Mouse (Mus musculus) gastrocnemius, postnatal 10 days (tissue): ENCODE results near the gene Cps1. TPM values are rescaled to one million over a fixed set of nuclear protein-coding genes. Genes with fewer than 3 reads are reported as not detected.
A peak's percentile ranks its signal among the peaks of the same experiment; 100 is the strongest.

Experiments used
- DNase-seq: peaks from one replicate; pipeline ENCODE4 v3.0.0; 2021; ENCODE audit warnings: mixed read lengths
- long read RNA-seq, 2 experiments: library from polyadenylated mRNA; stranded (forward); transcript quantifications; one replicate each; pipeline ENCODE4 v2.0.0; 2021
- total RNA-seq, 2 experiments: library from RNA; stranded (reverse); gene quantifications; 2 replicates each; pipeline ENCODE4 v1.2.3; 2021

Cps1 gene
- under 1 TPM; 0.20 to 0.21 TPM for total RNA-seq
- long read RNA-seq, experiment 1 = 0 reads
- long read RNA-seq, experiment 2 = 0 reads

DNA sequence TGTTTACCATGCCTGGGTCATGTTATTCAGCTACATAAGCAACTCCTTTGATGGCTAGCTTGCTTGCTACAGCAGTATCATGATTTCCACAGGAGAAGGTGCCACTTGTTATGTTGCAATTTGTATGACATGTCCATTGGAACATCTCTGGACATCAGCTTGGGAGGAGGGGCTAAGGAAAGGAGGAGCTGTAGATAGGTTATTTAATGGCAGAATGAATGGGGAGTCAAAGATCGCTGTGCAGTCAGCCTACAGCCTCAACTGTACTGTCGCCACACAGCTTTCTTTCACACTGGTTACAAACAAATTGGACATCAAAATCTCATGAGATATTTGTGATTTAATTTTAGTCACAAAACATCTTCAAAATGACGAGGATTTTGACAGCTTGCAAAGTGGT is at the start of gene Cps1:
Gene Cps1, plus strand, starts transcription at position 230 of the 400 bp plus-strand sequence.
- DNase-seq = no peak

DNA sequence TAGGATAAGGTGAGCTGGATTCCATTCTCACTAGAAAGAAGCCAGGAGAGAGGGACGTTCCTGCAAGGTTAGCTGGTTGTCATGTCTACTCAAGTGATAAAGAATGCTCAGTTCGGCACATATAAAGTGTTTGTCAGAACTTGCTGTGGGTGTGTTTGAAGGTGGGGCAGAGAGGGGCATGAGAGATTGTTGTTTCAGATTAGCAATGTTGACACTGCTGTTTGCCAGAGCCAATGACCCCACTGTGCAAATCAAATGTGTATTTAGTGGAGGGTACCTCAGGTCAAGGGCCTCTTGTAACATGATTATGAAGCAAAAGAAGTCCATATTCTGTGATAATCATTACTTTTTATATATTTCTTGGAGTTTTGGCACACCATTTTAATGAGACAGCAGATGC is 45.1 kb upstream of the Cps1 start:
- no peak for DNase-seq

DNA sequence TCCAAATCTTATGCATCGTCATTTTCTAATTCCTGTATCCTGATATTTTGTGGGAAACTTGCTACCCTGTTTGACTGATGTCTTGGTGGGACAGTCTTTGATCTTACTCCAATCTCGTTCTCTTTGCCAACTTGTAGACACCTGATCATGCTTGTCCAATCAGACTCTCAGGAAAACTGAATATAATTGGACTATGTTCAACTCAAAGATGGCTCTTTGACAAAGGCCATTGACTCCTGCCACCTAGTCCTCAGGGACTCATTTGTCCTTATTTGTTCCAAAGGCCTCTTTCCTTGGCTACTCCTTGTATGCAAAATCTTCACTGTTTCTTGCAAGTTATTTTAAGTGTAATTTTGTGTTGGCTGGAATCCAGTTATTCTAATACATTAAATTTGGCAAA is 44.2 kb upstream of the Cps1 start:
- no peak for DNase-seq

DNA sequence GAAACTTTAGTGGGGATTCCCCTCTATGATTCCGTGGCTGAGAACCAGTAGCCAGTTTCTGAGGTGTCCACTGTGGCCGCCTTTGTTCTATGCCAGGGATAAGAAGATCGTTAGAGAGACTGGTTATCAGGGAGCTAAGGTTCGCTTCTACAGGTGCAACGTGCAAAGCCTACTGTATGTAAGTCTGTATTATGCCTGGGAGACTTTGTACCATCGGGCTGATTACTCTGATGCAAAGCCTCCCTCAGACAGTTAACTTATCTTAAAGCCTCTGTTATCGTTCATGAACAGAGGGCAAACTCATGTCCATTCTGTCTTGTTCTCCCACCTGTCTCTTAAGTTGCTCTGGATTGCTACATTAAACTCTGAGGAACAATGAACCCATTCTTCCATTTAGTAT is 43.7 kb upstream of the Cps1 start:
- DNase-seq = no peak

DNA sequence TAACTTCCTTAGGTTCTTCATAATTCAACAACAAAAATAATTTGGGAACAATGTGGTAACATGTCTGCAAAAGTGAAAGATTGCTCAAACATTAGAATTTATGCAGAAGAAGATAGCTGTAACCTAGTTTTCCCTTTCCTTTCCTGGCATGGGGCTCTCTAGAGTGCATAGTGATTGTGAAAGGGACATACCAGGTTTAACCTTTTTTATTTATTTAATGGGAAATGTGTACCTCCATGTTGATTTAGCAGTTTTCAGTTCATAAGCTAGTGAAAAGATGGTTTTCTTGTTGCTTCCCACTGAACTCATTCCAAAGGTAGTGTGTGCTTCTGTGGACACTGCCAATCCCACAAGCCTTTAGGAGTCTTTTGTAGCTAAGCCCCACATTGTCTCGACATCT is 30.4 kb upstream of the Cps1 start:
- DNase-seq = no peak

DNA sequence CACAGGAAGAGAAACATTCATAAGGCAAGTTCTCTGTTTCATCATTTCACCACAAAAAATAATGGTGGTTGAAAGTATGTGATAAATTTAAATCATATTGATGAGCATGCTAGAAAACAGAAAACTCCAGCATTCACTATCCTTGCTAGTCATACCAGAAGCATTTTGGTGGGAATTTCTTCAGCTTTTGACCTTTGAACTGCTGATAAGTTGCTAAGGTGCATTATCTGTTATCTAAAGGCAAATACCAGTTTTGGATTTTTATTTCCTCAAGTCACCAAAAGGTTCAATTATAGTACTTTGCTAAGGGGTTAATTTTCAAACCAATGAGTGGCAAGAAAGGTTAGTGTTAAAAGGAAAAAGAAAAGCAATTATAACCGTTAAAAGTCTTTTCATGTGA is 23.6 kb upstream of the Cps1 start:
- no peak for DNase-seq

DNA sequence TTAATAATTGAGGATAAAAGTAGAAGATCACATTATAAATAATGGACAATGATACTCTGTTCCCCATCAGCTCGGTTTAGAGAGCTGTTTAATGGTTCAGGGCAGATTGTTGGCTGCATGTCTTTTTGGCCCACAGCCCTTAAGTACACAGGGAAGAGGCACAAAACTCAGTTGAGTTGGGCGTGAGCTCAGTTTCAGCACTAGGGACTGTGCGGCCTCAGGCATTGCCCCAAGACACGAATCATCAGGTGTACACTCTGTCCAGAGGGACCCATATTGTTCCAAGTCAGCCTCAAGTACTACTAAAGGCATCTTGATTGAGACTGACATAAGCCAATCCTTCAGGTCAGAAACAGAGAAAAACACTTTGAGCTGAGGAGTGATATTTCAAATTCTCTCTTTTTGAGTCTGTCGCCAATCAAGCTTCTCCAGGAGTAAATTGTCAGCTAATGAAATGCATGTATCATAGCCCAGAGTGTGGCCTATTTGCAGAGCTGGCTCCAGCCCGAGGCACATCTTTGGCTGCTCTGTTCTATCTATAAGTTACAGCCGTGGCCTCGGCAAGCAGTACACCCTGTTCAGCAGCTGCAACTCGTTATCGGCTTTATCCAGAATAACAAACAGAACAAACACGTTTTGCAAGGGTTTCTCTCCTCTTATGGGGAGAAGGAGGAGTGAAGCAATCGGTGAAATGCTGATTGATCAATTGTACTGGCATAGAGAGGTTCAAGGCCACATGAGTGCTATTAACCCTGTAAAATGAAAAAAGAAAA is 19.2 kb upstream of the Cps1 start:
- no peak for DNase-seq

DNA sequence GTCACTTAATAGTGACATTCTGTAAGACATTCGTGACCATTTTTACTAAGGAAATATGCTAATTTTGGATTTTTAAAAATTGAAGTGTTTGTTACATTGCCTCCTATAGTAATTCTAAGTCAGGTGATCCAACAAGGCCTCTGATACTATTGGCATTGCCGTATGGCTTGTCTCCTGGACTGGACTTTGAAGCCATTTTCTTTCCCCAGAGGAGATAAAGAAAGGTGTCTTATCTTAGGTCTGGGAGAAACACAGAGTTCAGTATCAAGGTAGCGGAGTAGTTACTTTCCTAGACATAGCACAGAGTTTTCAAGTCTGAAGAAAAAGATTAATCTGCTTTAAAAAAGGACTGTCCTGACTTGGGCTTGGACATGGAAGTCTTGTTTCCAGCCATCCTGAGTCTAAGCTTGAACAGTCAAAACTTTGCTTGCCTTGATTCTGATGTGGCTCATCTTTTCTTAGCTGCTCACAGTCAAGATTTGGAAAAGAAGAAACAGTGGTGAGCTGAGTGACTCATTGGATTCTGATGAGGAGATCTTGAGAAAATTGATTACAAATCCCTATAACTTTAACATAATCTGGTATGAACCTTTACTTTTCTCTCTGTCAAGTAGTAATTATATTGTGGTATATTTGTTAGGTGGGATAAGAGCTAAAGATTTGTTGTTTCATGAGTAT is 11.1 kb upstream of the Cps1 start:
- no peak for DNase-seq

DNA sequence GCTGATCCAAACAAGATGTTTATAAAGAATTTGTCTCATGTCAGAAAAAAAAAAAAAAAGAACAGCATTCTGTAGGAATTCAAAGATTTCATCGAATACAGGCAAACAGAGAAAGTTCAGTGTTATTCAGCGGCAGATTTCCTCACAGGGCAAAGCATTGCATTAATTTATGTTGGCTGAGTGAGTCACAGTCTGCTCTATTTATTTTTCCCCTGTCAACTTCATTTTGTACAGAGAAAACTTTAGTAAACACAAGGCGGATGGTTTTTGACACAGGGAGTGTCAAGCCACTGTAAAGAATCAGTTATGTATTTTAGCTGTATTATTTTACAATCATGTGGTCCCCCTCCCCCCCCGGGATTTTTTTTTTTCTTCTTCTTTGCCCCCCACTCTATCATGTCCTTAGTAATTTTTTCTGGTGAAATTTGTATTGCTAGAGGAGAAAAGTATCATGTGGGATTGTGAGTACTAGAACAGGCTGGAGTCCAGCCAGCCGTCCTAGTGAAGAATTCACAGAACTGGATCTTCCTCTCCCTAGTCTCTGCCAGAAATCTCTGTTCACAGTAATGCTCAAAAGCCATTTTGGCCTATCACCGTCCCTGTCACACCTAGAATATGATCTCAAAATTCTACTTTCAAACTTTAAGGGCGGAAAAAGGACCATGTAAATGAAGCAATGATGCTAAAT is 9.3 kb upstream of the Cps1 start:
- DNase-seq = no peak

DNA sequence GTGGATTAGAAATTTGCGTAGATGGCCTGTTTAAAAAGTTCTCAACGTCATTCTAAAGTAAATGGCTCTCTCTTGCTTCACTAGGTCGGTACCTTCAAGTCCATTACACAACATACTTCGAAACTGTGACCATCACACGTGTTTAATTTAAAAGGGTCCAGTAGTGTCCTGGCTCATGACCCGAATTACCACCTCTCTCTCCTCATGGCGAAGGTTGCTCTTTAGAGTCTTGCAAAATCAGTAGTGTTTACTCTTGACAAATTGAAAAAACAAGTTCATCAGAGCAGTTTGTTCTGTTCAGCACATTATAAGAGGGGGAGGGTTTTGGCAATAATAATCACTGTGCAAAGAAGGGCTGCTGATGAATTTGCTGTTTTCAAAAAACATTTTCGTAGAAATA is 6.3 kb upstream of the Cps1 start:
- DNase-seq = no peak

DNA sequence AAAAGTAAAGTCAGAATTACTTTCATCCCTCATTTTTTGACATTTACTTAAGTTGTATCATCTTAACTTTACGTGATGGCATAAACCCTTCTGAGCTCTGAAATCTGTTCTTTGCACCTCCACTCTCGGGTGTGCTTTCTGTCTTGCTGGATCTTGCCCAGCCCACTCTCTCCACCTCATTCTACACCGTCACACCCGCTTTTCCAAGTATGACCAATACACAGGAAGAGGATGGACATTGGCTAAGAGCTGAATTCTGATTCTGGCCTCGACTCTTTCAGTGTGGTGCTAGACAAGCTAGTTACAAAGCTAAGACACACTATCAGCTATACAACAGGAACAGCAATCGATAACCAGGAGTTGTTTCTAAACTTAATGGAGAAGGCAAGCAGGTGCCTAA is 5.0 kb upstream of the Cps1 start:
- DNase-seq = no peak

DNA sequence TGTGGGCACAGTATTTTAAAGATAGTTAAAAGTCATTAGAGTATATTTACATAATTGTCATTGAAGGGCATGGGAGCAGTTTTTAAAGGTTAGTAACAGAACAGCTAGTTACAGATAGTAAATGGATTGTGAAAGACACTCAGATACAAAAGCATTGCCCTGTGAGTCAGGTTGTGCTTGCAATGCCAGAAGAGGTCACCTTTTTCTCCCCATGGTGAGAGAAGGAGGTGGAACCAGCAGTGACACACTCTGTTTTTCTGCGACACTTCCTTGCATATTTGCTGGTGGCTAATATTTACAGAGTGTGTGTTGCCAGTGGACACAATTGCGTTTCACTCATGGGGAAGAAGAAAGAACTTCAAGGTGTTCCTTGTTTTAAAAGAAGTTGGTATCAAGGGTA is 2.6 kb downstream of the Cps1 start:
- DNase-seq = no peak

DNA sequence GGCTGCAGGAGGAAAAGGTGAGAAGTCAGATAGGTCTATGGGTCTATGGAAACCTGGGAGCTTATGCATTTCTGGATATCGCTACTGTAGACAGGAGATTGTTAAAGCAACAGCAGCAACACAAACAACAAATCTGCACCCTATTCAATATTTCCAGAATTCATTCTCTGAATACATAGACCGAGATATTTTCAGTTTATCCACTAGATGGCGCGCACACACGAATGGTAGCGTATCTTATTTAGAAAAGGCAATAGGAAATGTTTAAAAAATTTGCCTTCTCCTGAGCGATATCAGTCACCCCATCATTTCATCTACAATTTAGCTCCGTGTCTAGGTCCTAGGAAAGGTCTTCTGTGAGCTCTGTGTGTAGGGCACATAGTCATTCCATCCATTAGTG is 21.1 kb downstream of the Cps1 start:
- DNase-seq = no peak

DNA sequence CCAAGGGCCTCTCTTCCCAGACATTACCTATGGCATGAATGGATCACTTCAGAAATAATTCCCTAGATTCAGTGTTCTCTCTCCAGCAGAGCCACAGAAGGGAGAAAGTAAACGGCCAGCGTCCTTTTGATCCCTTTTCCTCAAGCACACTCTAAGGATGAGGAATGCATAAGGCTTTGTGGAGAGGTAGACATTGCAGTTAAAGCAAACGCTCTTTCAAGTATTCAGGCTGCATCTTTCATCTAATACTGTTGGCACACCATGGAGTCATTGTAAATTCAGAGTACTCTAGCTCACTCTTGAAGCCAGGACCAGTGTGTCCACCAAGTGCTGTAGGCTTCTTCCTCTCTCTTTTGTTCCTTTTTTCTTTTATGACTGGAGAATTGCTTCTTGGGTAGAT is 28.4 kb downstream of the Cps1 start:
- no peak for DNase-seq

DNA sequence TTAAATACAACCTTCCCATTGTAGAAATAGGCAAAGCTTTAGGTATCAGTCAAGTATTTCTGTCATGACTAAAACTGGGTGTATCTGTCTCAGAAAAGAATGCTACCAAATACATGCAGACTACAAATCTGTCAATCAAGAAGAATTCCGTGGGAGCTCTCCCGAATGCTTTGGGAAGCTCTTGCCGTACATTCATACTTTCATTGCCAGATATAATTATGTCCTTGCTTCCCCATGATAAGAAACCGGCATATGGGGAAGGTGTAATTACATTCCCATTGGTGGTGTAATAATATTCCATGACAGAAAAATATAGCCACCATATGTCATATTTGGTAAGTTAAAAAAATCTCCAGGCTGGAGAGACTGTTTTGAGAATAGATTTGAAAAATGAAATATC is 44.5 kb downstream of the Cps1 start:
- no peak for DNase-seq

DNA sequence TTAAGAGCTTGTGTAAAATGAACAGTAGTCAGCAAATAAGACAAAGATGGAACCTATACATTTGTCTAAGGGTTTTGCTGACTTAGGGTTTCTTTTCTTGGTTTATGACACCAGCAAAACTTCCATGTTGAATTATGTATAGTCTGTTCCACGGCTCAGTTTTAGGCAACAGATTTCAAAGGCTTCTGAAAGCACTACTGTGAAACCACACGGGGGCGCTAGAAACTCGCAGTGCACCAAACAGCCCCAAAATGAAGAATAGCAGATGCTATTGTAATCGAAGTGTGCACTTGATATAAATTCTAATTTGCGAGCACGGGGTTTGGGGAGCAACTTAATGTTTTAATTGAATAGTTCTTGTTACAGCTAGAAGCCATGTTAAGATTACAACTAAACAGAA is 58.3 kb downstream of the Cps1 start:
- DNase-seq = peak; percentile 64

DNA sequence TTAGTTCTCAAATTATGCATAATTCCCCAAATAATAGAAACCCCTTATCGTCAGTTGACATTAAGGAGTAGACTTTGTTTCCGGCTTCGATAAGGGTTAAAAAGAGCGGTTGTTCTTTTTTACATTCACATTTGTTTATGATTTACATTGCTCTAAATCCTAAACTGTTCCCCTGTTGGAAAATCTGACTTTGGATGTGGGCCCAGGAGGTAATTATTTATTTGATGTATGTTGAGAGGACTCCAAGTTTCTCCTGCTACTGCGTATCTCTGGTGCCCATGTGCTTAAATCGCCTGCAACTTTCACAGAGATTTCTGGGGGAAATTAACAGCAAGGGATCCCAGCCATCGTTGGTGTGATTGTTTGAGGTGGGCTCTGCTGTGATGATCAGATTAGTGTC is 59.4 kb downstream of the Cps1 start:
- no peak for DNase-seq

DNA sequence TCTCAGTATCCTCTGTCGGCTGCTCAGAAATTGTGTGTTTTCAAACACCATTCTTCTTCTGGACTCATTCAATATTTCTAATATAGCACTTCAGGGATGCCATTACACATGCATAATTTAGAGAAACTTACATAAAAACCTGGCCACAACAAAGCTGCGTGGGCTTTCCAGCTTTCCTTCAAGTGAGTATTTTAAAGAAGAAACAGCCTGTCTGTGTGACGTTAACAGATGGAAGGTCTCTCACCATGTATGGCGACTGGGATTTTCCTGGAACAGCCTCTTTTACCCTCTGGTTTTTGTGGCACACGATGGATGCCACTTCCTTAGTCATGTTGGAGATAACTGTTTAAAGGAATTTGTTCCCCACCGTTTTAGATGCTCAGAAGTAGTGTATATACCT is 60.7 kb downstream of the Cps1 start:
- DNase-seq = no peak

DNA sequence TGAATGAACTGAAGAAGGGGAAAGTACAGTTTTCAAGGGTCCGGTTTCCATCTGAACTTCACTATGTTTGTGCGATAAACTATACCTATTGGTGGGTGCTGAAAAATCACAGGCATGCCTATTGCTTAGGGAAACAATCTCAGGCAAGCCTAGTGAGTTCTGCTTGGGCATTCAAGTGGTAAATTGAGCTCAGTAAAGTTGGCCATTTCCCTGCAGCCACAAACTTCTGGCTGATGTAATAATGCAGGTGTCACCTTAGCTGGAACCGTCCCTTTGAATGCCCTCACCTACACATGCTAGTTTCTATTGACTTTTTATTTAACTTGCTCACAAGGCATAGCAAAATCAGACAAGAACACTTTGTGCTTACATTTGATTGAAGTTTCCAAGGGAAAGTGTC is 61.3 kb downstream of the Cps1 start:
- DNase-seq = no peak

DNA sequence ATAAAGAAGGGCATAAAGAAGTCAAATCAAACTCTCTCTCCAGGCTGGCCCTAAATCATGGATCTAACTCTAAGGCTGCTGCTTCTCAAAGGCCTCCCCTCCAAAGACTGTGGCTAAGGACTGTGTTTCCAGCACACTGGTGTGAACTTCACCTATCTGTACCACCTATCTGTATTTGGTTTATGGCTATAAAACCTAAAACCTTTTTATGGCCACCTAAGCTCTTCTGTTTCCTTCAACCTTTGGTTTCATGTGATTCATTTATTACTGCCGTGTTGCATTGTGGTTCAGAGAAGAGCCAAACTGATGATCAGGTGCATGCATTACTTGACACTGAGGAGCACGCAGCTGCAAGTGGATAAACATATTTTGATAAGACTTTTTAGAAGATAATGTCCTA is 74.5 kb downstream of the Cps1 start:
- DNase-seq = no peak

DNA sequence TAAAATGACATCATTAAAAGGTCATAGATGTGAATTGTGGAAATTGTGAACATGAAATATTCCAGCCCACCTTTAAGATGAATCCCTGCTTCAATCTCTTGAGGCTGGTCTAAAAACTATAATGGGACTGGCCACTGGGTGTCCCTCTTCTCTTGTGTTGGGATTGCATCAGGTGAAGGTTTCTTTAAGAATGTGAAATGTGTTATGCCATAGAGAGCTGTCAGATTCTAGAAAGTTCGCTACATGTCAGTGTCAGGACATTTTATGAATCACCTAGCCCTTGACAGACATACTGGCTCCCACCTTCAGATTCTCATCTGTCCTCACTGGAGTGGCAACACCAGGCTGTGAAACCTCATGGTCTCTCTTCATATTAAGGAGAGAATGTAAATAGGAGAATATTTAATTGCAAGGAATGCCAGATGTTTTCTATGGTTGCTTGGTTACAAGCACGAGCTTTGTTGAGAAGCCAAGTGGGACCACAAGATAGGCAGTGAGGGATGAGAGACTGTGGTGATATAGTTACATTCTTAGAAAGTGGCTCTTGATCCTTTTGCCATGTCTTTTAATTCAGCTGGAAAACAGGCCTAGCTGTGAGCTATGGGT is 95.6 kb downstream of the Cps1 start:
- DNase-seq = no peak

DNA sequence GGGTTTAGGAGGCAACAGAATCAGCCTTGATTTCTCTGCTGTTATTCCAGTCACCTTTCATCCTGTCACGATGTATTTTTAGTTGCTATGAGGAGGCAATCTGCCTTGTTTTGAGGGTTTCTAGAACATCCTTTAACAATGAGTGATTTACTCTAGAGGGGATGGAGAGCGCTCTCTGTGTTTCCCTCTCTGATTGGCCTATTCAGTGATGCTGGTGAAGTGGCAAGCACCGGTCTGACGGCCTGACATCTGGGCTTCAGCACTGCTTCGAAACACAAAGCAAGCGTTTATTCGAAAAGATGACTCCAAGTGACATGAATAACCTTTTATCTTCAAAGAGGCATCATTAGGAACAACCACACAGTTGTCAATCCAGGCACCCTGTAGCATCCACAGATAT is 100.8 kb downstream of the Cps1 start:
- DNase-seq = no peak

DNA sequence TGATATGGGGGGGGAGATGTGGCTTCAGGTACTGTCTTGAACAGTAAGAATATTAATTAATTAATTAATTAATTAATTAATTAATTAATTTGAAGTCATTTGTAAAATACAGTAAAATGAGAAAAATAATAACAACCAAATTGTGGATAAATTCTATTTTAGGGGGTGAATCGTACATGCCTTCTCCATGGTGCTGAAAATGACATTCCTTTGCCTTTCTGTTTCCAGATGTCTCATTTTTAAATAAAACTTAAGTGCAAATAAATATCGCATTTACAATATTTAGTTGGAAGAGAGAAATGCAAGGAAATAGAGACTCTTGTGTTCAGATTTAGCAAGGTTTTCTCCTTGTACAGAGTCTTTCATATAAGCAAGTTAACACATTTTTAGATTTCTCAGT is 112.0 kb downstream of the Cps1 start:
- DNase-seq = no peak
